Mouse (Mus musculus) cortical plate, adult 2 months (tissue): ENCODE measurements around the gene Pigk. TPM values are rescaled to one million over a fixed set of nuclear protein-coding genes. Genes with fewer than 3 reads are reported as not detected.

Source experiments
- H3K27ac ChIP-seq: fragments of 200-500 bp; 2 replicates; pipeline ENCODE4 v1.5.1; 2012; ENCODE audit warnings: low read length, control low read depth, inconsistent platforms; ENCODE audit not compliant: insufficient read depth
- H3K4me1 ChIP-seq: fragments of 200-500 bp; 2 replicates; pipeline ENCODE4 v1.6.1; 2011; ENCODE audit warnings: low read length; ENCODE audit not compliant: control insufficient read depth, insufficient read depth
- H3K4me3 ChIP-seq: fragments of 200-500 bp; 2 replicates; pipeline ENCODE4 v1.5.1; 2011; ENCODE audit warnings: mild to moderate bottlenecking, low read length, control low read depth; ENCODE audit not compliant: insufficient read depth
- CTCF ChIP-seq: fragments of 200-500 bp; IDR thresholded peaks from 2 replicates; pipeline ENCODE4 v1.5.1; 2011; ENCODE audit warnings: mild to moderate bottlenecking, control low read depth, low read length; ENCODE audit not compliant: insufficient read depth; ENCODE audit errors: extremely low read depth
- POLR2A ChIP-seq: fragments of 200-500 bp; IDR thresholded peaks from 2 replicates; pipeline ENCODE4 v1.6.1; 2011; ENCODE audit warnings: mild to moderate bottlenecking, low read length, control low read depth; ENCODE audit not compliant: insufficient read depth; ENCODE audit errors: extremely low read depth
- polyA plus RNA-seq: library from polyadenylated mRNA; depleted of rRNA; stranded (reverse); fragments of >200 nt; gene quantifications from 2 replicates; pipeline ENCODE4 v1.2.3, GENCODE M21; 2012; rRNA removed

Pigk gene
- 24.6 and 25.2 TPM in 2 replicates for polyA plus RNA-seq

DNA sequence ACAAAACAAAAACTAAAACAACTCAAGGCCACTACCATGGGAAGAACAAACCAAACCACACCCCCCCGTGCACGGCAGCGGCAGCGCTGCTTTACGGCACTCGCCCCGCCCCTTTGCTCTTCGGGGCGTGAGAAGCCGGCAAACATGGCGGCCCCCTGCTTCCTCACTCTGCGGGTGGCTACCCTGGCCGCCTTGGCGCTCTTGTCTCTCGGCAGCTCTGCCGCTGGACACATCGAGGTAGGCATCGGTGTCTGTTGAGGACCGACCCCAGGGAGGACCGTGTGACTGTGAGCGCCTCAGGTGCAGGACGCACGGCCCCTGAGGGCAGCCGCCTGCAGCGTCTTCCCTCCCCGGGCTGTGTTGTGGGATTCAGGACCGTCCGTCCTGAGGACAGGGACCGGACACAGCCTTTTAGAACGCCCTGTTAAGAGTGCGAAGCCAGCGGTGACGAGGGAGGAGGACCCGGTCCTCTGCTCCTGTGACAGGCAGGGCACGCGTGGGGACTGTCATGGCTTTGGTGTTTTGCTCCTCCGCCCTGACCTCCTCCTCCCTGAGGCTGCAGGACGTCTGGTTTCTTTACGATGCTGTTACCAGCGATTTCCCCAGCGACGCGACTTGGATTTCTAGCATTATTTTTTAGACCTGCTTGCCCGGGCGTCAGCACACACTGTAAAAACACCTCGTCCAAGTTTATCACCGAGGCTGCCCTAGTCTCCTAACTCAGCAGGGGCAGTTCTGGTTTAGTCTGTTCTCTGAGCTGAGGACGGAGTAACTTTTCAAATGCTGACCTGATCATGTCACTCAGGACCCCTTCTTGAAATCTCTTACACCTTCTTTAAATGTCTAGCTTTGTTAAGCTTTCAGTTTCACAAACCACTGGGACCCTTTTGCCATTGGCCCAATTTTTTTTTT lies at the start of gene Pigk:
Pigk (plus strand) TSS at position 110 of the 912 bp plus-strand sequence.
- H3K4me1 ChIP-seq, result peaks cover 2% of the 10 kb centered on the region; the same call in 1 of the 2 replicates
- TF ChIP-seq CTCF (no peak), POLR2A (peak; percentile 68)
- H3K4me3 ChIP-seq, result peak within 1 kb of the TSS; percentile 94
- no peak within 1 kb of the TSS for H3K27ac ChIP-seq

DNA sequence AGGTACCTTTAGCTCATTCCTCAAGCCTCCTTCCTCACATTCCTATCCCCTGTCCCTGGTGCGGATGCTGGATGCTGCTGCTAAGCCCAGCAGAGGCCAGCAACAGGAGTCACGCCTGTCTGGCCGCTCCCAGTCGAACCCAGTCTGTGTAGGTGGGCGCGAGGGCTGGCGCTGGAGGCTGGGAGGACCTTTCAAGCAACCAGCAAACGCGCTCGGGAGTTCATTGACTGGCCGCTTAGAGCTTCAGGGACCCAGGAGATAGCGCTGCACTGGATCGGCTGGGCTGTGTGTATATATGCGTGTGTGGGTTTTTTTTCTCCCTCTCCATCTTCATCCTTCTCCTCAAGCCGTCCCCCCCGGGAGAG lies 46.9 kb upstream of the Pigk start:
- TF ChIP-seq POLR2A (0 out of 2 replicates have a peak, but pooled peaks have one; percentile 29), CTCF (no peak)
- Histone ChIP-seq H3K4me1 (0 out of 2 replicates have a peak, but pooled peaks cover 1% of the 10 kb centered on the region), H3K27ac (peak overlapping the region; percentile 83), H3K4me3 (peak overlapping the region; percentile 96)

DNA sequence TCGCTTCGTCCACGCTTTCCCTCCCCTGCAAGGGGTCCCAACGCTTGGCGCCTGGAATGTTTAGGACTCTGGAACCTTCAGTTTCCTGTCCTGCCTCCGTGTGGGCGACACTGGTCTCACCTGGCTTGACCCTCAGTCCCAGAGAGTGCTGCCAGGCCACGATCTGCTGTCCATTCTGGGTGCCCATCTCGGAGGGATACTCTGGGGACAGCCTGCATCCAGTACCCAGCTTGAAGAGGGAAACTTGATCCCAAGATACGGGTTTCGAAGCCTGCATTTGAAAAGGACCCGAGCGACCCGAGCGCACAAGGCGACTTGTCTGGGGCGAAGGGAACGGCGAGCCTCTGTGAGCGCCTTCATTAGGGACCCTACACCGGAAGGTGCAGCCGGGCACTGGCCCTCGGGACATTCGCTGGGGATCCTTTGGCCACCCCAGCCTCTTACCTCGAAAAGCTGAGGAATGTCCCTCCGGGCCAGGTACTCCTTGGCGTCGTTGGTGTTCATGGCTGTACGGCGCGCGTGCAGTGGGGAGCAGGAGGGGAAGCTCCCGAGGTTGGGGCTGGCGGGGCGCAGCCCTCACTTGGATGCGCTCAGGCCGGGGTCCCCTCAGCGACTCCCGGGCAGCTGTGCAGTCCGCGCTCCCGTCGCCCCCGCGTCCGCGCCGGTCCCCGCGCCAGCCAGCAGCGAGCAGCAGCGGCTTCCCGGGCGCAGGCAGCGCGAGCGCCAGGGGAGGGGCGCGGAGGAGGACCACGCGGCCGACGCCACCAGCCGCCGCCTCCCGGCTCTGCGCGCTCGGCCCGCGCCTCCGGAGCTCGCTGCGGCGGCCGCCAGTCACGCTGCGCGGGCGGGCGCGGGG lies 46.3 kb upstream of the Pigk start:
- 0 out of 2 replicates have a peak, but pooled peaks cover 1% of the 10 kb centered on the region for H3K4me1 ChIP-seq
- 0 out of 2 replicates have a peak, but pooled peaks have one; percentile 8 for TF ChIP-seq POLR2A
- TF ChIP-seq CTCF, result no peak
- H3K4me3 ChIP-seq, result peak overlapping the region; percentile 96
- peak overlapping the region; percentile 83 for H3K27ac ChIP-seq

DNA sequence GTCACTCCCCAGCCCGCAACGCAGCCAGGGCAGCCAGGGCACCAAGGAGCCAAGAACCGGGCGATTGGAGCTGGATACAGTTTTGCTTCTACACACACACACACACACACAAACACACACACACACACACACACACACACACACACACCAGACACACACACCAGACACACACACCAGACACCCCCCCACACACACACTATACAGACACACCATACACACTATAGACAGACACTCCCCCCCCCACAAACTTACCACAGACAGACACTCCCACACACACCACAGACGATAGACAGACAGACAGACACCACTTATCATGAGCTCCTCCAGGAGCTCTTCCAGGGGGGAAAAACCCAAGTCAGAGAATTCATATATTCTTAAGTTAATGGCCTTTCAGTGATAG lies 45.7 kb upstream of the Pigk start, which contains the start of gene Ak5:
Ak5 (minus strand) TSS at position 122 of the 400 bp plus-strand sequence.
- peak within 1 kb of the TSS; percentile 83 for H3K27ac ChIP-seq
- H3K4me1 ChIP-seq, result 0 out of 2 replicates have a peak, but pooled peaks cover 1% of the 10 kb centered on the region
- TF ChIP-seq POLR2A (no peak), CTCF (no peak)
- H3K4me3 ChIP-seq, result peak within 1 kb of the TSS; percentile 96

DNA sequence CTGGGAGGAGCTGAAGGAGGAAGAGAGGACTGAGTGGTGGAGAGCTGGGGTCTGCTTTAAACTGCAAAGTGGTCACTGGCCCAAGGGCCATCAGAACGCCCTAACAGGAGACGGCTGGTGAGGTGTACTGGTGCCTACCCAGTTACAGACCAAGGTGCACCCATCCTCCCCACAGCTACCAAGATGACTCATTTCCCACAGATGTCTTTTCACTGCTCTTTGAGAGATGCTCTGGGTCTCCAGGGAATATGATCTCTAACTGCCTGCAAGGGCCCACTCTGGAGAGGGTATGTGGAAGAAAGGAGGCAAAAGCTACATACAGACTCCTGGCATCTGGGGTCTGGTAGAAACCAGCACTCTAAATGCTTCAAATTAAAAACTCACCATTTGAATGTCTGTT lies 45.1 kb upstream of the Pigk start:
- Histone ChIP-seq H3K4me3 (no peak overlapping the region), H3K4me1 (0 out of 2 replicates have a peak, but pooled peaks cover 1% of the 10 kb centered on the region), H3K27ac (no peak overlapping the region)
- no peak for TF ChIP-seq POLR2A
- TF ChIP-seq CTCF, result no peak

DNA sequence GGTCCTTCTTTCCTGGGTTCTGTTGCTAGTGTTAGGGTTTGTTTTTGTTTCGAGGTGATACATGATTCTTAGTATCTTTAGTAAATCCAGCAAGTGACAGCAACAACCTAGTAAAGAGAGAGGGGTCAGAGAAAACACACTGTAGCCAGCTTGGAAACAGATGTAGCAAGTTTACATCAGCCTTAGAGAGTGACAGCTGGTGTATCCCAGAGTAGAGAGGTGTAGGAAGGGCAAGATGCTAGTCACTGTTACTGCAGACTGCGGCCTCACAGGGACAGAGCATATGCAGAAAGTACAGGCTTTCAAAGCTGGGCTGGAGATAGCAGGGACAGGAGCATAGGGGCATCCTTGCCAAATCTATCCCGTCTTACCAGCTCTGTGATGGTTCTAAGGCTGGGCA lies 44.1 kb upstream of the Pigk start:
- no peak for TF ChIP-seq CTCF
- TF ChIP-seq POLR2A, result no peak
- 0 out of 2 replicates have a peak, but pooled peaks cover 1% of the 10 kb centered on the region for H3K4me1 ChIP-seq
- H3K27ac ChIP-seq, result no peak overlapping the region
- no peak overlapping the region for H3K4me3 ChIP-seq

DNA sequence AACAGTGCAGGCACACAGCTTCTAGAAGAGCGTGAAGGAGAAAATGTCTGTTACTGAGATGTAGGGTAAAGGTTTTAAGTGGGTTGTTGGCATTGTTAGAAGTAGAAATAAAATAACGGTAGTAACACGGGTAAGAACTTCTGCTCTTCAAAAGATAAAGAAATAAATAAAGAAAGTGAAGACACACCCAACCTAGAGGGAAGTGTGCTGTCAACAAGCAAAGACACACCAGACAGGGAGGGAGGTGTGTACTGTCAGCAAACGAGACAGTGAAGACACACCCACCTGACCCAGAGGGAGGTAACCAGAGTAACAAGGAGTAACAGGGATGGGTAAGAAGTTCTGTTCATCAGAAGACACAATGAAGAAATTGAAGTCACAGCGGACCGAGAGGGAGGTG lies 39.2 kb upstream of the Pigk start:
- TF ChIP-seq CTCF (no peak), POLR2A (no peak)
- Histone ChIP-seq H3K4me3 (no peak overlapping the region), H3K27ac (no peak overlapping the region), H3K4me1 (0 out of 2 replicates have a peak, but pooled peaks cover 1% of the 10 kb centered on the region)

DNA sequence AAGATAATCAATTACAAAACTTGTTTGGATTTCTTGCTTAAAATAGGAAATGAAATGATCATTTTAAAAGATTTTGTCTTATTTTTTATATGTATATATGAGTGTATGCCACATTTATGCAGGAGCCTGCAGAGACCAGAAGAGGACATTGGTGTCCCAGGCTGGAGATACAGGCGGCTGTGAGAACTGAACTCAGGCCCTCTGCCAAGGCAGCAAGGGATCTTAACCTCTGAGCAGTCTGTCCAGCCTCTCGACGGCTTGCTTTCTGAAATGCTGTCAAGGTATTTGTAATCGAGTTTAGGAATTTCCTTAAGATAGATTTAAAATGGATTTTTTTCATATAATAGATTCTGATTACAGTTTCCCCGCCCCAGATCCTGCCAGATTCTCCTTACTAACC lies 25.4 kb upstream of the Pigk start:
- TF ChIP-seq POLR2A, result no peak
- no peak for TF ChIP-seq CTCF
- Histone ChIP-seq H3K4me3 (no peak overlapping the region), H3K27ac (no peak overlapping the region), H3K4me1 (no peaks in the 10 kb centered on the region)

DNA sequence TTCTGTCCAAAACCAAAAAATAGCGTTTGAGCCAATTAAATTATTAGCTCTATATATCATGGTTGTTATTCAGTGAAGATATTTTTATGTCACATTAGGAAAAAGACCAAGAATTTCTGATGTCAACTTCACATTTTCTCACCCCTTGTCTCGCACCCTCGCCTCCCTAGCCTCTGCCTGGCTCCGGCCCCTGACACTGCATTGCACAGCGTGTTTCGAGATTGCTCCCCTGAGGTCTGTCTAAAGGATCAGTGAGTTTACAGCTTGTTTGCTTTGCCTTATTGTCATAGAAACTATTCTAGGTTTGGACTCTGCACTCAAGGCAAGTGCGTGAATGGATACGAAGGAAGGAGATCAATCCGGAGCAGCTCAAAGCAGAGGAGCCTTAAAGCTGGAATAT lies 24.8 kb upstream of the Pigk start:
- no peaks in the 10 kb centered on the region for H3K4me1 ChIP-seq
- H3K27ac ChIP-seq, result no peak overlapping the region
- TF ChIP-seq POLR2A (no peak), CTCF (no peak)
- no peak overlapping the region for H3K4me3 ChIP-seq

DNA sequence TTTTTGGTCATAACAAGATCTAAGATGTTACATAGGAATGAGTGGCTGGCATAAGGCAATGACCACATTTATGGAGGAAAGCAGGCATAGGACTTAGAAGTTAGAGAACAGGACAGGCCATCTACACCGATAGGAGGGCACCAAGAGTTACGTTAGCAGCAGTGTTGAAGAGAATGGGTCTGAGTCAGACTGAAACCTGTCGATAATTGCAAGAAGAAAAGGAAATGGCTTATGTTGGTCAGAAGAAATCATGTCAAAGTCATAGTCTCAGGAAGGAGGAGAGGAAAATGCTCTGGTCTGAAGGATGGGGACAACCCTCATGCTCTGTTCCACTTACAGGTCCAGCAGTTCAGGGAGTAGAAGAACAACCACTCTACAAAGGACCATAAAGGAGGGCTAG lies 18.9 kb upstream of the Pigk start:
- Histone ChIP-seq H3K4me1 (no peaks in the 10 kb centered on the region), H3K4me3 (no peak overlapping the region), H3K27ac (no peak overlapping the region)
- TF ChIP-seq POLR2A, result no peak
- TF ChIP-seq CTCF, result no peak
